Mouse (Mus musculus): Measurements from ENCODE around the gene Bag5. TPM values are rescaled to one million over a fixed set of nuclear protein-coding genes. Genes with fewer than 3 reads are reported as not detected.
"Not testable (repeated sequence)": the region's sequence is repeated elsewhere in the genome, so short reads cannot be mapped to it uniquely, and the experiment has no call there.

The Bag5 gene
- polyA plus RNA-seq, 1 experiment, result 49.6 TPM

DNA sequence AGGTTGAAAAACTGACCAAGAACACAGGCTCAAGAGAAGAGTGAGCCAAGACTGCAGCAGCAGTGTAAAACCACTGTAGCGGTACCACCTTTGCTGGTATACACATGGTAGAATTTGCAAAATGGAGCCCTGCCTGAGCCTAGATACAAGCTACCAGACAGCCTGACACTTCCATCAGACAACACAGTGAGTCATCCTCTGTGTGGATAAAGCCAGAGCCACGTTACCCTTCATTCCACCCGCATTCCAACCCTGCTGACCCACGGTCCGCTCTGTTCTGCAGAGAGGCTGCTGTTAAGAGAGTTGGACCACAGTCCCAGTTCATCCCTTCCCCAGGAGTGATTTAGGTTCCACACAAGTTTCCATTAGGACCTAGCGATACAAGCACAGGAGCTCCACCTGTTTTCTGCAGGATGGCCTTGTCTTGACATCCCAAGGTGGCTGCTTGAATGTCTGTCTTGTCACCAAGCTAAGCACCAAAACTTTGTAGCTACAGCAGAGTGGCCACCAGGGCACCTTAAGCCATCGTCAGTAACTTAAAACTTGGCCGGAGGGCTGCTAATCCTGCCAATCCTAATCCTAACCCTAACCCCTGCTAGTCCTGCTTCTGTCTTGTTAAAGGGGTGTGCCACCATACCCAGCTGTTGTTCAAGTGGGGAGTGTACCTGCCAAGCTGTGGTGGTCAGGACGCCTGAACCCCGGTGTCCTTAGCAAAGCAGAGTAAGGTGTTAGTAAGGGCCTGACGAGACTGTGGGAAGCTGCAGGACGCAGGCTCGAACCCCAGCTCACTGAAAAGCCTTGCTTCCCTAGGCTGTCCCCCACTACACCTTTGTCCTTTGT lies 47.8 kb downstream of the Bag5 start:
- Histone ChIP-seq H3K4me1 (ENCODE audit: control insufficient read depth, insufficient read depth, low read length) (peaks cover 4% of the 10 kb centered on the region), H3K27ac (ENCODE audit: insufficient read depth, low read length) (peak overlapping the region; percentile 40; the same call in 1 of the 2 replicates), H3K4me3 (ENCODE audit: insufficient read depth, low read length) (no peak overlapping the region)
- TF ChIP-seq CTCF (IDR thresholded peaks at IDR 0.05; ENCODE audit: extremely low read depth, insufficient read depth, low read length) (no peak), POLR2A (IDR thresholded peaks at IDR 0.05; ENCODE audit: extremely low read depth, insufficient read depth, low read length) (no peak)

DNA sequence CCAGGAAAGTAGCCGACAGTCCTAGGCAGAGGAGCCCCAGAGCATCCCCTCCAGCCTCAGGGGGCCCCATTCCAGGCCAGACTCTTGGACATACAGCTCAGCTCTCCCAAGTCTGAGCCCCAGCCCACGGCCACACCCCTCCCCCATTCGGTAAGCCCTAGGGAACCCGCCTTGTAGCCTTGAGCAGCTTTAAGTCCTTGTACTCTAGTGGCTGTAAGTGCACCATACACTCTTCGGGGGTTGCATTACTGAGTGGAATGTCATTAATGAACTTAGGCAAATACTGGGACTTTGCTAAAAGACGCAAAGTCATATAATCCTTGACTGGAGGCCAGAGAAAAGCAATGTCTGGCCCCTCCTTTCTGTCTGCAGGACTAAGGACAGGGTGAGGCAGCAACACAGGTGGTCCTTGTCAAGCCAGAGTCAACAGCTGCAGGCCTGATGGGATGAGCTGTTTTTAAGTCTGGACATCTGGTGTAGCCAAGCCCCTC lies 48.9 kb downstream of the Bag5 start:
- Histone ChIP-seq H3K4me1 (ENCODE audit: control insufficient read depth, insufficient read depth, low read length) (peaks cover 4% of the 10 kb centered on the region), H3K4me3 (ENCODE audit: insufficient read depth, low read length) (no peak overlapping the region), H3K27ac (ENCODE audit: insufficient read depth, low read length) (no peak overlapping the region)
- TF ChIP-seq CTCF (IDR thresholded peaks at IDR 0.05; ENCODE audit: extremely low read depth, insufficient read depth, low read length) (no peak), POLR2A (IDR thresholded peaks at IDR 0.05; ENCODE audit: extremely low read depth, insufficient read depth, low read length) (no peak)

DNA sequence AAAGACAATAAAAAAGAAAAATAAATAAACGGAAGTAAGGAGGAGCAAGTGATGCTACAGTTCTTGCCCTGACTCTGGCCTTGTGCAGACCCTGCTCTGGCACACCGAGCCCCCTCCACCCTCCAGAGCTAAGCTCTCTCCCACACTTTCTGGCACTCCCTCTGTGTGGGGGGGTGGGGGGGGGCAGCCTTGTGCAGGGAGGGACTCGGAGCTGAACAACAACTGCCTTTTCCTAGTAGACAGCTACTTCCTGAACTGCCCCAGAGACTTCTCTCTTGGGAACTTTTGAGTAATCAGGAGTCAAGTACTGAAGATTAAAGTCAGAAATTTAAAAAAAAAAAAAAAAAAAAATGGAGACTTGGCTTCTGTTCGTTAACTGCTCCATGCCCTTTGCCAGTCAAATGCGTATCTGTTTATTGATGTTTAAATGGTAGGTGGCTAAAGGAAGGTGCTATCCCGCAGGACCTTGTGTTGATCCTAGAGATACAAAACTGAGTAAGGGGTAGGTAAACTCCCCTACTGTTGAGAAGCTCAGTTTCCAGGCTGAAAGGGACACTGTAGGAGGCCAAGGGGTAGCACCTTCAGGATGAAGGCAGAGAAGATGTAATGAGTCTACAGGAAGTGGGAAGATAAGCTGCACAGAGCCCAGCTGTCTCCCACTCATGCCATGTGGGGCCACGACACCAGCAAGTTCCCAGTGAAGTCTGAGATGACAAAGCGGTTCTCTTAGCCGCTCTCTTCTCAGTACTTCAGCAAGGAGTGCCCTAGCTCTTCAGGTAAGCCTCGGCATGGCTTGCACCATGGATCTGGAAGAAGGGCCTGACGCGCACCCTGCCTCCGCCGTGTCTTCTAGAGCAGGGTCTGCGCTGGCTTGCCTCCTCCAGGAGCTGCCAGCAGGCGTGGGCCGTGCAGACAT lies 49.6 kb downstream of the Bag5 start:
- H3K4me3 ChIP-seq (ENCODE audit: insufficient read depth, low read length), result no peak overlapping the region
- TF ChIP-seq CTCF (IDR thresholded peaks at IDR 0.05; ENCODE audit: extremely low read depth, insufficient read depth, low read length), result no peak
- no peak for TF ChIP-seq POLR2A (IDR thresholded peaks at IDR 0.05; ENCODE audit: extremely low read depth, insufficient read depth, low read length)
- no peak overlapping the region for H3K27ac ChIP-seq (ENCODE audit: insufficient read depth, low read length)
- peaks cover 4% of the 10 kb centered on the region for H3K4me1 ChIP-seq (ENCODE audit: control insufficient read depth, insufficient read depth, low read length)

DNA sequence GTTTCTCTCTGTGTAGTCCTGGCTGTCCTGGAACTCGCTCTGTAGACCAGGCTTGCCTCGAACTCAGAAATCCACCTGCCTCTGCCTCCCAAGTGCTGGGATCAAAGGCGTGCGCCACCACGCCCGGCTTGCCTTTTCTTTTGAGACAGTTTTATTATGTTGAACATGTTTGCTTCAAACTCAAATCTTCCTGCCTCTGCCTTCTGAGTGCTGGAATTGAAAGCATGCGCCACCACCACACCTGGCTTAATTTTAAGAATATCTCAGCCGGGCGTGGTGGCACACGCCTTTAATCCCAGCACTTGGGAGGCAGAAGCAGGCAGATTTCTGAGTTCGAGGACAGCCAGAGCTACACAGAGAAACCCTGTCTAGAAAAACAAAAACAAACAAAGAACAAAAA lies 51.5 kb downstream of the Bag5 start:
- not testable (repeated sequence) for H3K4me3 ChIP-seq (ENCODE audit: insufficient read depth, low read length); H3K27ac ChIP-seq (ENCODE audit: insufficient read depth, low read length); H3K4me1 ChIP-seq (ENCODE audit: control insufficient read depth, insufficient read depth, low read length)

DNA sequence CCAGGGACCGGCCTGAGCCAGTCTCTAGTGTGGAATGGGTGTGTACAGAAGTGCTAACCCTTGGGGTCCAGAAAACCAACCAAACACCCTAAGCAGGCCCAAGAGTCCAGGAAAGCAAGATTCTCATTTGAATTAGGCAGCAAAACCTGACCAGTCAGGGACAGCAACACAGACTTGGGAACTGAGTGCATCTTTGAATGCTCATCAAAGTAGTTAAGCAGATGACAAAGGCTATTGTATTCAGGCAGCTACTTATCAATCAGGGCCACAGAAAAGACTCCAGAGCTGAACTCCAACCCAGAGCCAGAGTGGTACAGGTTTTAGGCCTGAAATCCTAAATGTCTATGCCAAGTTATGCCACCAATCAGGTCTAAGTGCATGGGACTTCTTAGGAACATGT lies 52.4 kb downstream of the Bag5 start:
- peaks cover 3% of the 10 kb centered on the region for H3K4me1 ChIP-seq (ENCODE audit: control insufficient read depth, insufficient read depth, low read length)
- no peak for TF ChIP-seq POLR2A (IDR thresholded peaks at IDR 0.05; ENCODE audit: extremely low read depth, insufficient read depth, low read length)
- TF ChIP-seq CTCF (IDR thresholded peaks at IDR 0.05; ENCODE audit: extremely low read depth, insufficient read depth, low read length), result no peak
- H3K4me3 ChIP-seq (ENCODE audit: insufficient read depth, low read length), result no peak overlapping the region
- no peak overlapping the region for H3K27ac ChIP-seq (ENCODE audit: insufficient read depth, low read length)

Other genes starting within 250 kb of the Bag5 start
- 6.3 and 9.1 TPM in 2 replicates for gene Gm266, start 227.4 kb downstream of the Bag5 start, polyA plus RNA-seq (2012; rRNA removed)
- 149 and 160 TPM in 2 replicates for gene Eif5, start 175.2 kb downstream of the Bag5 start, polyA plus RNA-seq (2012; rRNA removed)
- gene Mark3, start 138.7 kb downstream of the Bag5 start, polyA plus RNA-seq (2012; rRNA removed), result 73.9 and 76.5 TPM in 2 replicates
- 3,152 and 3,325 TPM in 2 replicates for gene Ckb, start 40.9 kb downstream of the Bag5 start, polyA plus RNA-seq (2012; rRNA removed)
- gene Trmt61a, start 35.2 kb downstream of the Bag5 start, polyA plus RNA-seq (2012; rRNA removed), result 20.0 and 20.8 TPM in 2 replicates
- gene Apopt1, start within 50 bp of the Bag5 start, polyA plus RNA-seq (2012; rRNA removed), result 48.4 and 52.6 TPM in 2 replicates
- gene Klc1, start 45.6 kb upstream of the Bag5 start, polyA plus RNA-seq (2012; rRNA removed), result 790 and 835 TPM in 2 replicates
- gene Xrcc3, start 100.6 kb upstream of the Bag5 start, polyA plus RNA-seq (2012; rRNA removed), result 10.5 and 13.8 TPM in 2 replicates
- gene Zfyve21, start 100.9 kb upstream of the Bag5 start, polyA plus RNA-seq (2012; rRNA removed), result 39.5 and 39.8 TPM in 2 replicates
- gene Ppp1r13b, start 194.9 kb upstream of the Bag5 start, polyA plus RNA-seq (2012; rRNA removed), result 32.1 and 34.1 TPM in 2 replicates

All from cortical plate, adult 2 months (tissue).